Mouse (Mus musculus) heart, adult 2 months (tissue): ENCODE results near the gene Trim25.

Experiments used
- CTCF ChIP-seq: fragments of 200-600 bp; IDR thresholded peaks from 2 replicates; pipeline ENCODE4 v1.8.1; 2022; ENCODE audit warnings: antibody characterized with exemption, mild to moderate bottlenecking, moderate library complexity
- EP300 ChIP-seq: fragments of 200-500 bp; IDR thresholded peaks from 2 replicates; pipeline ENCODE4 v1.6.1; 2011; ENCODE audit warnings: low read depth, low read length, control low read depth; ENCODE audit not compliant: insufficient read depth
- POLR2A ChIP-seq: fragments of 200-500 bp; IDR thresholded peaks from 2 replicates; pipeline ENCODE4 v1.6.1; 2011; ENCODE audit warnings: mild to moderate bottlenecking, low read depth, low read length, control low read depth; ENCODE audit not compliant: insufficient read depth

- TF ChIP-seq CTCF: peak; percentile 98
- no peak for TF ChIP-seq POLR2A
- peak; percentile 61 for TF ChIP-seq EP300
These were observed 40.1 kb downstream of the Trim25 start for GRCm38 (mm10) chr11:89039325-89039724.
